Mouse (Mus musculus) right cerebral cortex, postnatal 4 days (tissue): Measurements from ENCODE around the gene Cxcr6.
A peak's percentile ranks its signal among the peaks of the same experiment; 100 is the strongest.

Experiments
- DNase-seq: peaks from one replicate; pipeline ENCODE4 v3.0.0-alpha.2; 2022

The Cxcr6 gene

GRCm38 (mm10) chr9:123826631-123827030 is 20.4 kb downstream of the Cxcr6 start:
- DNase-seq = no peak

- DNase-seq = no peak
Measured at GRCm38 (mm10) chr9:123828916-123829315, 22.6 kb downstream of the Cxcr6 start.

GRCm38 (mm10) chr9:123835851-123836250 is 29.6 kb downstream of the Cxcr6 start:
- DNase-seq = no peak

- DNase-seq = no peak
Measured at GRCm38 (mm10) chr9:123840243-123840642, 34.0 kb downstream of the Cxcr6 start.

GRCm38 (mm10) chr9:123844468-123844867 is 38.2 kb downstream of the Cxcr6 start:
- DNase-seq = no peak

GRCm38 (mm10) chr9:123845120-123845519 is 38.8 kb downstream of the Cxcr6 start:
- no peak for DNase-seq

GRCm38 (mm10) chr9:123846490-123846889 is 40.2 kb downstream of the Cxcr6 start:
- no peak for DNase-seq

GRCm38 (mm10) chr9:123849976-123850695 is 43.9 kb downstream of the Cxcr6 start:
- DNase-seq = no peak

- DNase-seq = no peak
Measured at GRCm38 (mm10) chr9:123850705-123851061, 44.4 kb downstream of the Cxcr6 start.

- peak; percentile 40 for DNase-seq
Measured at GRCm38 (mm10) chr9:123851062-123851712, 44.9 kb downstream of the Cxcr6 start.

GRCm38 (mm10) chr9:123851713-123852448 is 45.6 kb downstream of the Cxcr6 start, which contains the start of gene Fyco1:
Gene Fyco1 (minus strand): TSS chr9:123851899.
- peak; percentile 88 for DNase-seq

GRCm38 (mm10) chr9:123852449-123853390 is 46.4 kb downstream of the Cxcr6 start:
- no peak for DNase-seq

- DNase-seq = no peak
Measured at GRCm38 (mm10) chr9:123856836-123857235, 50.6 kb downstream of the Cxcr6 start.
